Mouse (Mus musculus): Measurements from ENCODE around the gene Tnnc2.

GRCm38 (mm10) chr2:164754800-164755199 is 25.0 kb downstream of the Tnnc2 start:
- TF ChIP-seq CTCF (IDR thresholded peaks at IDR 0.05; ENCODE audit: low read depth), result no peak
- no peak for TF ChIP-seq EP300 (IDR thresholded peaks at IDR 0.05; ENCODE audit: low read depth)
